Mouse (Mus musculus) mammary gland, adult 2 months (tissue): Measurements from ENCODE around the gene B3galt5. TPM values are rescaled to one million over a fixed set of nuclear protein-coding genes. Genes with fewer than 3 reads are reported as not detected.

Experiments
- polyA plus RNA-seq: library from polyadenylated mRNA; depleted of rRNA; stranded (reverse); fragments of >200 nt; gene quantifications from 2 replicates; pipeline ENCODE4 v1.2.3, GENCODE M21; 2012; ENCODE audit warnings: low replicate concordance; rRNA removed

B3galt5 gene
- 0.13 and 0.16 TPM in 2 replicates for polyA plus RNA-seq

GRCm38 (mm10) chr16:96235366-96235970, at the start of gene B3galt5:
B3galt5 (plus strand) TSS chr16:96235801.

GRCm38 (mm10) chr16:96191531-96192506, 43.8 kb upstream of the B3galt5 start, which contains the start of gene Lca5l:
Lca5l (minus strand) TSS chr16:96192271.

DNA sequence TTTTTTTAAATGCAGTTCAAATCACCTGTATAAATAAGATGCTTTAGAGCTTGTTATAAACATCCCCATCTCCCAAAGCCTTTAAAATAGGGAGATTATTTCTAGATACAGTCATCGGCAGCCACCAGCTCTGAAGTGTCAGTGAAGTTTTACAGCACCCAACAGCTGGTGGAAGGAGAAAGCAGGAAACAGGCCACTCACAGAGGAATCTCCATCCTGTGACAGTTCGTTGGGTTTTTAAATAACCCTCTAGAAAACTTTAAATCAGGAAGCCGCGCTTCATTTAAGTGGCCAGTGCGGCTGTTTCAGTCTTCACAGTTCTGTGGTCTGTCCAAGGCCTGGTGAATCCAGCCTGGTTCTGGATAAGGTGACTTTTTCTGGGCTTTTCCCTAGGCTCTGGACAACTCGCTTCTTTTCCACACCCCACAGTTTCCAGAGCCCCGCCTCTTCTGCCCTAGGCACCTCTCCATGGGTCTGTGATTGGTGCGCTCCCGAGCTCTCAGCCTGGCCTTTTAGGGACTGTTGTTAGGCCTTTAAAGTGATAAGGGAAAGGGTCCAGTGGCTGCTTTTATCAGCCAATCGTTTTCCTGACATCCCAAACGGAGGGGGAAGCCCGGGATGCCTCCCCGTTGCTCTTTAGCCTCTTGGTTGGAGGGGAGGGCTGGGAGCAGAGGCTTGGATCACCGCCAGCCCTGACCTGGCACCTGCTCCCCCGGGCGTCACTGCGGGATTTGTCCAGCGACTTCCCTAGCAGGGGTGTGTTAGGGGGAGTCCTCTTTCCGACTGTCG, 35.5 kb upstream of the B3galt5 start, which contains the start of gene Sh3bgr:
TSS of gene Sh3bgr (plus strand) at position 538 of the 789 bp plus-strand sequence.

Other genes starting within 250 kb of the B3galt5 start
- gene Psmg1, start 244.8 kb upstream of the B3galt5 start, polyA plus RNA-seq: 14.5 and 38.1 TPM in 2 replicates
- gene Brwd1, start 153.3 kb upstream of the B3galt5 start, polyA plus RNA-seq: 29.5 and 35.0 TPM in 2 replicates
- gene Hmgn1, start 108.1 kb upstream of the B3galt5 start, polyA plus RNA-seq: 14.9 and 25.3 TPM in 2 replicates
- gene Wrb, start 90.4 kb upstream of the B3galt5 start, polyA plus RNA-seq: 31.9 and 54.7 TPM in 2 replicates
- 0.45 and 0.53 TPM in 2 replicates for gene Lca5l, start 43.5 kb upstream of the B3galt5 start, polyA plus RNA-seq
- gene Sh3bgr, start 35.4 kb upstream of the B3galt5 start, polyA plus RNA-seq: 0.47 and 120 TPM in 2 replicates
- 0.11 and 0.19 TPM in 2 replicates for gene Itgb2l, start 207.8 kb downstream of the B3galt5 start, polyA plus RNA-seq
- gene Pcp4, start 231.8 kb downstream of the B3galt5 start, polyA plus RNA-seq: 0.65 TPM in 1 of 2 replicates, not detected in the other